Mouse (Mus musculus): ENCODE measurements at regions not wholly inside any gene's neighbourhood (a gene's known extent, or its start where the extent isn't known, plus 50 kb on each side); places are given as distances from the start of the nearest gene placed in this dataset.

DNA sequence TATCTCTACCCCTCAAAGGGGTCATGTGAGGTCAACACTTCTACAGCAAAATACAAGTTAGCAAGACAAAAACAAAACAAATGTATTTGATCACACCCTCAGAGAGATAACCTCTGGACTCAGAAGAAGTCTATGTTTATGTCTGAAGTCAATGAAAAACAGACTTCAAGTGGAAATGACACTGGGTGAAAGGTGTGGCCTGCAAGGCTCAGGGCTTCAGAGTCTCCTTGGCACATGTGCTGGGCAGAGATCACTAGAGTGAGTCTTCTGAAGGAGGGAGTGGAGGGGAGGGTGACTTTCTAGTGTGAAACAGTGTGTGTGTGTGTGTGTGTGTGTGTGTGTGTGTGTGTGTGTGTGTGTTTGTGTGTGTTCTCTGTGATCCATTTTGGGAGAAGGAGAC is 68.2 kb downstream of the Il12a start:
- in situ Hi-C loops (cut with MboI; ENCODE audit: low sequenced_read_pairs), result no loop called here

- in situ Hi-C loops (cut with MboI; ENCODE audit: low sequenced_read_pairs), result no loop called here
These were observed 68.9 kb downstream of the Il12a start for GRCm38 (mm10) chr3:68759375-68759774.

DNA sequence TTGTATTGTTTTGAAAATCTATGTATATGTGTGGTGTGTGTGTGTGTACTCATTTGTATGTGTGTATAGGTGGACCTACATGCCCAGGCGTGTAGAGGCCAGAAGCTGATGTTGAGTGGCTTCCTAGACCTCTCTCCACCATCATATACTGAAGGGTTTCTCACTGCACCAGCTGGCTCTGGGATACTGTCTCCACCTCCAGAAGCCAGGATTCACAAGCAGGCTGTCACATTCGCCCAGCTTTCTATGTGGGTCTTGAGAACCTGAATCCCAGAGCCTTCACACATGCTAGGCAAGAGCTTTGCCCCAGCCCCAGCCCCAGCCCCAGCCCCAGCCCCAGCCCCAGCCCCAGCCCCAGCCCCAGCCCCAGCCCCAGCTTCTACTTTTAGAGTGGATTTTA is 70.4 kb downstream of the Il12a start:
- in situ Hi-C loops (cut with MboI; ENCODE audit: low sequenced_read_pairs), result loop anchor here (10.0 kb wide), 1 partner anchor 46 kb away; no protein-coding TSS in a partner anchor

DNA sequence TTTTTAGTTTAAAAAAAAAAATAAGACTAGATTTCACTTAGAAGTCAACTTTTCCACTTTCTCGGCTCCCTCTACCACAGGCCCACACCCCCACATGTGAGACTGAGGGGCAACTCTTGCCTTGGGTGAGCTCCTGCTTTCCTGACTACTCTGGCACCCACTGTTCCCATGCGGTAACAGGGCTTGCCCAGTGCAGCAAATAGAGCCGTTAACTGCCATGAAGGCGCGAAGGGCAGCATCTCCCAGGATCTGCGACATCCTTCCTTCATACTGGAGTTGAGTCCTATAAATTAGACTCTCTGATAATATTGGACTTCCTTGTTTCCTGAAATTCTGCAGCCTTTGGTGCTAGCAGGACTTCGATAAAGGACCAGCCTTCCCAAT is 70.8 kb downstream of the Il12a start:
- in situ Hi-C loops (cut with MboI; ENCODE audit: low sequenced_read_pairs), result loop anchor here (10.0 kb wide), 1 partner anchor 46 kb away; no protein-coding TSS in a partner anchor

GRCm38 (mm10) chr3:68761626-68762331 is 71.3 kb downstream of the Il12a start:
- in situ Hi-C loops (cut with MboI; ENCODE audit: low sequenced_read_pairs), result loop anchor here (10.0 kb wide), 1 partner anchor 47 kb away; no protein-coding TSS in a partner anchor

DNA sequence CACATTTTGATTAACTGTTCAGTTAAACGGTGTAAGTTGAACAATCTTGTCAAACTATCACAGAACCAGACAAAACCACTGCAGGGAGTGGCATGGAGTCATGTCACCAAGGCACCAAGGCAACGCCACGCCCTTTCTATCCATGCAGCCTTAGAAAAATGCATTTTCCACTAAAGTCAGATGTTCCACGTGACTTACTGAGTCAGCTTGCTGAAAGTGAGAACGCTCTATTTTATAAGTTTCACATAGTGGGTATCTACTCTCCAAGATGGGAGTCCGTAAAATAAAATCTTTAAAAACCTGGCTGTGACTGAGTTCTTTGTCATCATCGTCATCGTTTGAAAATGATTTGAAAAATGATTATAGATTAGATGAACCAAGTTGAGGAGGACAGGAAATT is 72.5 kb downstream of the Il12a start:
- in situ Hi-C loops (cut with MboI; ENCODE audit: low sequenced_read_pairs), result loop anchor here (10.0 kb wide), 1 partner anchor 48 kb away; no protein-coding TSS in a partner anchor

GRCm38 (mm10) chr3:68764336-68764735 is 73.9 kb downstream of the Il12a start:
- in situ Hi-C loops (cut with MboI; ENCODE audit: low sequenced_read_pairs), result loop anchor here (10.0 kb wide), 1 partner anchor 50 kb away; no protein-coding TSS in a partner anchor

GRCm38 (mm10) chr3:68764917-68765598 is 74.6 kb downstream of the Il12a start:
- in situ Hi-C loops (cut with MboI; ENCODE audit: low sequenced_read_pairs), result loop anchor here (10.0 kb wide), 1 partner anchor 50 kb away; no protein-coding TSS in a partner anchor

DNA sequence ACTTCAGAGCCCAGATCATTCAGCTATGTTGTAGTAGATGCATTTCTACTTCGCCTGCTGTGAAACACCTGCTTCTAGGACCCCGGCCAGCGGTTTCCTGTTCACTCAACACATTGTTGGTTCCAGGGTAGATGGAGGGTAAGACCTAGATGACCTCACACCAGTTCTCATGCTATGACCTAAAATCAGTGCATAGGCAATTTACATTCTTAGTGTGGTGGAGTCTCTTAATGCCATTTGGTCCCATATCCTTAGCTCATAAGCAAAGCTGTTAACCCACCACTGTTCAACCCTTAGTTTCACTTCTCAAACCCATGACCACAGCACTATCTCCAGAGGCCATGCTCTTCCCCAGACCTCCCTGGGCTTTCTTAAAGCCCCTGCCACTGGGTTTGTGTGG is 81.1 kb downstream of the Il12a start:
- in situ Hi-C loops (cut with MboI; ENCODE audit: low sequenced_read_pairs), result no loop called here

DNA sequence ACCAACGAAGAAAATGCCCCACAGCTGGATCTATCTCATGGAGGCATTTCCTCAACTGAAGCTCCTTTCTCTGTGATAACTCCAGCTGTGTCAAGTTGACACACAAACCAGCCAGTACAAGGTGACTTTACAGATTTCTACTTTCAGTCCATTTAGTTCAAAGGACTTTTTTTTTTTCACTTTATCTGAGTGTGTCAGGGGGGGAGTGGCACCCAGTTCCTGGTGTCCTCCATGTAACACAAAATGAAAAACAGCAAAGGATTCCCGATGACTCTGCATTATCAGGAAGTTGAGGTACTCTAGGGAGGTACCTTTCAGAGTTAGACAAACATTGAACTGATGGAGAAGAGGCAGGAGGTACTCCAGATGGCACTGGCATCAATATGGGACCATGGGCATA is 87.4 kb downstream of the Il12a start:
- in situ Hi-C loops (cut with MboI; ENCODE audit: low sequenced_read_pairs), result no loop called here

DNA sequence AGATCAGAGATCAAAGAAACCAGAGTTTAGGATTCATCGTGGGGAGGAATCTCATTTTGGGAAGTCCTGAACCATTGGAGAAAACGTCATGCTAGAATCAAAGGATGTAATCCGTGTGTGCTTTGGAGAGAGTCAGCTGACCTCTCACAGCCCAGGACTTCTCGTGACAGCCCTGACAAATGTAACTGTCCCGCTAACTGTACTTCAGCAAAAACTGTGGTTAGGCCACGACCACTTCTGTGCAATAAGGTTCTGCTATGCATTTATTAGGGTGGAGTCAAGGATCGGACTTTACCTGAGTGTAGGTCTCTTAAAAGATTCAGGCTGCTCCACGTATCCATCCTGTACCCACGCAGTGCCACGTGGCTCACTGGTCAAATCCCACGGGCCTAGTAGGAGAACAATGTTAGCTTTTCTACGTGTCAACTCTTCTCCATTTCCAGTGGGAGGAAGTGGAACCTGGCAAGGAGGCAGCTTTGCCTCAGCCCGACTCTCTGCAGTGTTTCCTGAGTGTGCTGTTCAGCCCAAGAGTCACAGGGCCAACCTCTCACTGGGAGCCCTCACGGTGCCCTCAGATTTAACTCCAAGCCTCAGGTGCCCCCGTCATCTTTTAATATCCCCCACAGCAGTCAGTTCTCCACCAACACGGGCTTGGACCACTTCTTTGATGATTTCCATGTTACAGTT is 88.1 kb downstream of the Il12a start:
- in situ Hi-C loops (cut with MboI; ENCODE audit: low sequenced_read_pairs), result no loop called here

- in situ Hi-C loops (cut with MboI; ENCODE audit: low sequenced_read_pairs), result no loop called here
These were observed 88.5 kb upstream of the 1110032F04Rik start for GRCm38 (mm10) chr3:68780843-68781242.

- in situ Hi-C loops (cut with MboI; ENCODE audit: low sequenced_read_pairs), result no loop called here
These were observed 87.9 kb upstream of the 1110032F04Rik start for GRCm38 (mm10) chr3:68781466-68781865.

DNA sequence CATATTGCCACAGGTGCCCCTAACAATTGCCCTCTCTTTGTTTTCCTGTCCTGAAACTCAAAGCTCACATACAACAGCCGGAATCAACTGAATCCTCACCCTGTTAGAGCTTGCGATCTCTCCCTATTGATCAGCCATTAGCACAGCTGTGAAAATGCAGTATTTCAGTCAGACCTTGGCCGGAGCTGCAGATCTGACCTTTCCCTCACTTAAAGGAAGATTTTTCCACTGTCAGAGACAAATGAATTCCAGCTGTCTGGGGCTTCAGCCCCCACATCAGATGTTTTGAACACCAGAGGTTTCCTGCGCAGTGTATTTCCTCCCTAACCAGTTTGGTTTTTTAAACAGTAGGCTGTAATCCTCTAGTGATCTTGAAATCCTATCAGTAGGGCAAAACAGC is 87.0 kb upstream of the 1110032F04Rik start:
- in situ Hi-C loops (cut with MboI; ENCODE audit: low sequenced_read_pairs), result no loop called here

DNA sequence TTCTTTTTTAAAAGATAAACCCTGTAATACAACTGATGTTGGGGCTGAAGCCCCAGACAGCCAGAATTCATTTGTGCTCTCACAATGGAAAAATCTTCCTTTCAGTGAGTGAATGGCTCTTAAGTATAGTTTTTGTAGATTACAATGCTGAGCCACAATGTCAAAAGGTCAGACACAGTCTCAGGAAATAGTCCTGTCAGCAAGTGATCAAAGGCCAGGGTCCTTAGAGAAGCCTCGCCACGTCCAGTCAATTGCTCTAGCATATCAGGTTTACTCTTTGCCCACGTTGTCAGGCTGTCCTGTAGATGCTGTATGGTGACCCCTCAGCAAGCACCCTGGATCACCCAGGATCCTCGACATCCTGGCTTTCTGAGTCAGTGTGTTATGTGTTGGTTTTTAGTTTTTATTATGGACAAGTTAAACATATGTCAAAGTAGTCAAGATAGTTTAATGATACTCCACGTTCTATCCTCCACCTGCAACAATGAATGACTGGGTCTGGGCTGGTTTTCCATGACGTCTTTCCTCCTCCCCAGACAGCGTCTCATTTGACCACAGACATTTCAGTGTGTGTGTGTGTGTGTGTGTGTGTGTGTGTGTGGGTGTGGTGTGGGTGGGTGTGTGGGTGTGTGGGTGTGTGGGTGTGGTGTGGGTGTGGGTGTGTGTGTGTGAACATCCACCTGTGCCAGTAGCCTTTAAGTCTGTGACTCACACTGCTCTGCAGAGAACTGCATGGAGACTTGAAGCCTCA is 85.5 kb upstream of the 1110032F04Rik start:
- in situ Hi-C loops (cut with MboI; ENCODE audit: low sequenced_read_pairs), result no loop called here

GRCm38 (mm10) chr3:68786771-68787170 is 82.6 kb upstream of the 1110032F04Rik start:
- in situ Hi-C loops (cut with MboI; ENCODE audit: low sequenced_read_pairs), result no loop called here

DNA sequence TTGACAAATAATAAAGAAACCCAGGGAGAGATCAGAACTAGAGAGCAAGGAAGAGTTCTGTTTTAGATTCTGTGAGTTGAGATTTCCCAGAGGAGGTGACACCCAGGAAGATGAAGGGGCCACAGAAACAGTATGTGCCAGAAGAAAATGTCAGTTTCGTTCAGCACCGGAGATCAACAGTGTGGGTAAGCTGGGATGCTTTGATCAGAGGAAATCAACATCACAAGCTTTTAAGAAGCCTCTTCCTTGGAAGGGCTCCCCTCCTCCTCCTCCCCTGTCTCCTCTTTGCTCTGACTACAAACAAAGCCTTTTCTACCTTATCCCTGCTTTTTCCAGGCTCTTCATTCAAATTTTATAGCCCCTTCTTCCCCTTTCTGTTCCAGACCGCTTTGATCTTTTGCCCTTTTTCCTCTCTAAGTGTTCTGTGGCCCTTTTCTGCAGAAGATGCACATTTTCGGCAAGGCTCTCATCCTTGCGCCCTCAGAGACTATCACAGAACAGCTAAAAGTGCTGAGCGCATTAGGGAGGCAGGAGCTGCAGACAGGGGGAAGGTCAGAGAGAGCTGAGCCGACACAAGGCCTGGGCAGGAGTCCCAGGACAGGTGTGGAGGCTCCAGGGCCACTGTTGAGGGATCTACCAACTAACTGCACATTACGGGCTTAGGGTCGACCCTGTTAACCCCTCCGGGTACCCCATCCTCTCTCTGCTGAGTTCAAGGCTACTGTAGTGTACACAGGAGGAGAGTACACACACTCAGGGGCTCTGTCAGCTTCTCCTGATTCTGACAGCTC is 81.8 kb upstream of the 1110032F04Rik start:
- in situ Hi-C loops (cut with MboI; ENCODE audit: low sequenced_read_pairs), result no loop called here

DNA sequence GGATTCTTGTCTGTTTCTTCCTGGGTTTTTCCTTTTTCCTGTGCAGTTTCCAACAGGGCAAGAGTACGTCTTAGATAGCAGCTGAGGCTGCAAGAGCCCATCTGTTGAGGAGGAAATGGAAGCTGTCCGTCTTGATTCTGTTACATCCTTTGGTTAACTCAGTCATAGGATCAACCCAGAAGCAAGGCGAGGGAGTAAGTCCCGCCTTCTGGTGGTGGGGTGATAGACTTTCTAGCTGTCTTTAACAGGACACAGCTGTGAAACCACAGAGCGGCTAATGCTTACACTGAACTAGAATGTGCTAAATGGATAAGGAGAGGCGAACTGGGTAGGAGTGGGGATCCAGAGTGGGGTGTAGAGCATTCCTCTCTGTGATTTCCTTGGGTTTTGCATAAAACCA is 79.9 kb upstream of the 1110032F04Rik start:
- in situ Hi-C loops (cut with MboI; ENCODE audit: low sequenced_read_pairs), result no loop called here

GRCm38 (mm10) chr3:68790466-68790865 is 78.9 kb upstream of the 1110032F04Rik start:
- in situ Hi-C loops (cut with MboI; ENCODE audit: low sequenced_read_pairs), result no loop called here

DNA sequence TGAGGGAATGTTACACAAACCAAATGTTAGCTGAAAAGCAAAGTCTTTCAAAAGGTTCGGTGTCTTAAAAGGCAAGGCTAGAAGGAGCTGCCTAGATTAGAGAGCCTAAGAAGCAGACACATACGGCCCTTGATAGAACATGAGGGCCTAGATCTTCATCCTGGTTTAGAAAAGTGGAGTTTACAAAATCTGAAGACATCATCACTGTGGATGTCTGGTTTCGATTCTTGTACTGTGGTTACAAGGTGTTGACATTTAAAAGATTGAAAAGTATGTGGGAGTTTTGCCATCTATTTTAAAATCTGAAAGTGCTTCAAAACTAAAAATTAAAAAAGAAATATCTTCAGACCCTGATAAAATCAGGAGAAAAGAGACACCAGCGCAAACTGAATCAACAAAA is 76.5 kb upstream of the 1110032F04Rik start:
- in situ Hi-C loops (cut with MboI; ENCODE audit: low sequenced_read_pairs), result no loop called here

Data from CH12F3 (cell line).